Mouse (Mus musculus) forebrain, postnatal 0 days (tissue): ENCODE measurements at regions not wholly inside any gene's neighbourhood (a gene's known extent, or its start where the extent isn't known, plus 50 kb on each side); places are given as distances from the start of the nearest gene placed in this dataset.

Source experiments
- ATAC-seq: fragments of 200-750 bp; cut with Nextera tagmentation; 2 replicates; pipeline ENCODE4 v1.8.0; 2017; ENCODE audit warnings: mild to moderate bottlenecking, moderate library complexity
- DNase-seq: peaks from one replicate; pipeline ENCODE4 v3.0.0-alpha.2; 2015
- H3K27ac ChIP-seq: fragments of 300-500 bp; sonication (generic); 2 replicates; pipeline ENCODE4 v1.5.1; 2014; ENCODE audit warnings: low read depth, mild to moderate bottlenecking, antibody characterized with exemption, low read length, moderate library complexity, mixed read lengths
- H3K27me3 ChIP-seq: fragments of 300-500 bp; sonication (generic); 2 replicates; pipeline ENCODE4 v1.6.1; 2014; ENCODE audit warnings: mild to moderate bottlenecking, low read length, mixed read lengths; ENCODE audit not compliant: insufficient read depth
- H3K36me3 ChIP-seq: fragments of 300-500 bp; sonication (generic); 2 replicates; pipeline ENCODE4 v1.6.1; 2014; ENCODE audit warnings: mild to moderate bottlenecking, moderate library complexity; ENCODE audit not compliant: insufficient read depth
- H3K4me1 ChIP-seq: fragments of 300-500 bp; sonication (generic); 2 replicates; pipeline ENCODE4 v1.6.1; 2014; ENCODE audit warnings: antibody characterized with exemption; ENCODE audit not compliant: insufficient read depth
- H3K4me2 ChIP-seq: fragments of 300-500 bp; sonication (generic); 2 replicates; pipeline ENCODE4 v1.6.1; 2014; ENCODE audit warnings: low read depth, mild to moderate bottlenecking, moderate library complexity
- H3K4me3 ChIP-seq: fragments of 300-500 bp; sonication (generic); 2 replicates; pipeline ENCODE4 v1.5.1; 2014; ENCODE audit warnings: low read depth, low read length, mixed read lengths
- H3K9ac ChIP-seq: fragments of 300-500 bp; sonication (generic); 2 replicates; pipeline ENCODE4 v1.6.1; 2014; ENCODE audit warnings: mild to moderate bottlenecking
- H3K9me3 ChIP-seq: fragments of 300-500 bp; sonication (generic); 2 replicates; pipeline ENCODE4 v1.6.1; 2016; ENCODE audit warnings: low read length
- CTCF ChIP-seq: sonication (generic); IDR thresholded peaks from 2 replicates; pipeline ENCODE4 v1.5.1; 2016; ENCODE audit warnings: antibody characterized with exemption, control low read depth, low read depth
- WGBS: fragments of 180-500 bp; shearing (Covaris S2); extraction: QIAGEN DNeasy Blood & Tissue Kit; methylation state at CpG from one replicate; pipeline ENCODE4 v1.1.7; 2014; 5-methylcytosine and 5-hydroxymethylcytosine counted together

DNA sequence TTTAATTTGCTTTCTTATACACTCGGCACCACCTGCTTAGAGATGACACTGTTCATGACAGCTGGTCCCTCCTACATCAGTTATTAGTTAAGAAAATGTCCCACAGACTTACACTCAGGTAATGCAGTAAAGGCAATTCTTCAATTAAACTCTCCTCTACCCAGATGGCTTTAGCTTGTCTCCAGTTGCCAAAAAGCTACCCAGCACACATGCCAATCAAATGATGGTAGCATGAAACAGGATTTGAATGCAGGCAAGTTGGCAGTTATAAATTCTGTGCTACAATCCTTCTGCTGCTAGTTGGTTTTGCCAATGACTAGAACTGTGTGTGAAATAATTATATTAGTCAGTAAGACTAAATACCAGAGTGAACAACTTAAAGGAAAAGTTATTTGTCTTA, 423.4 kb downstream of the Gm43517 start:
- no peak overlapping the region for H3K27ac ChIP-seq
- no peak overlapping the region for H3K9ac ChIP-seq
- DNase-seq (peak; percentile 54), ATAC-seq (no peak)
- H3K9me3 ChIP-seq = no peaks in the 10 kb centered on the region
- H3K36me3 ChIP-seq = no peaks in the 10 kb centered on the region
- 75% methylated on average over 1 of the region's 1 CpGs for WGBS
- H3K4me3 ChIP-seq = no peak overlapping the region
- H3K4me1 ChIP-seq = no peaks in the 10 kb centered on the region
- H3K4me2 ChIP-seq = no peak overlapping the region
- no peaks in the 10 kb centered on the region for H3K27me3 ChIP-seq
- TF ChIP-seq CTCF = no peak

DNA sequence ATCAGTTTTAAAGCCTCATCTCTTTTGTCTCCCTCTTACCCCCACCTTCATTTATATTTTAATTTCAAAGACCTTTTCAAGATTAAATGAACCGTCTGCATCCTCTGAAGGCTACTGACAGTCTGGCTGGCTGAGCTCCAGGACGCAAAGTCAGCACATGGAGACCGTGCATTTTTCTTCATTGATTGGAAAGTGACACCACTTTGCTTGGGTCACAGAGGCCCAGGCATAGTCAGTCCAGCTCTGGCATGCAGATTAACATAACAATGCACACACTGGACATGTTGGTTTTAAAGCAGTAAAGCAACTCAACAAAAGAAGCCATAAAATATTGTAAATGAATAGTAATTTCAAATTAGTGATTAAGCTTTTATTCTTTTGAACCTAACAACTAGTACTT, 429.7 kb downstream of the Gm43517 start:
- H3K4me3 ChIP-seq = no peak overlapping the region
- H3K4me1 ChIP-seq = no peaks in the 10 kb centered on the region
- no peaks in the 10 kb centered on the region for H3K9me3 ChIP-seq
- whole genome bisulfite sequencing = 5% methylated on average over 3 of the region's 3 CpGs
- H3K9ac ChIP-seq = no peak overlapping the region
- no peak overlapping the region for H3K4me2 ChIP-seq
- no peak for TF ChIP-seq CTCF
- no peak overlapping the region for H3K27ac ChIP-seq
- no peaks in the 10 kb centered on the region for H3K27me3 ChIP-seq
- ATAC-seq (no peak), DNase-seq (no peak)
- H3K36me3 ChIP-seq = no peaks in the 10 kb centered on the region

DNA sequence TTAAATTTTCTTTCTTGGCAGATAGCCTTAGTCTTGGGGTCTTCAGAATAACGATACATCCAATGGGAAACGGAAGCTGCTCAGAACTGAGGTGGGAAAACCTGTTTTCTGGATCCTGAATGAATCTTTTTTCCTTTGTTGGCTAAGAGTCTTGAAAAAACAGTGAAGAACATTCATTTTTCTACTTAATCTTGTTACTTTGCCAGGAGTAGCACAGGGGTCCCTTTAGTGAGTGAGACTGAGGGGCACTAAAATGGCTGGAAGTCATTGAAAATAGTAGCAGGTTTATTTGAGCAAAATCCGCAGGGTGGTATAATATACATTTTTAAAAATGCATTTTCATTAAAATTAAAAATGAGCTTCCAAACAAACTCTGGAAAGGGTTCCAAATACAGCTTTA, 442.8 kb downstream of the Gm43517 start:
- H3K4me2 ChIP-seq = no peak overlapping the region
- no peaks in the 10 kb centered on the region for H3K9me3 ChIP-seq
- ATAC-seq (no peak), DNase-seq (no peak)
- H3K4me3 ChIP-seq = no peak overlapping the region
- no peak overlapping the region for H3K27ac ChIP-seq
- peaks cover 8% of the 10 kb centered on the region; the same call in 1 of the 2 replicates for H3K4me1 ChIP-seq
- no peaks in the 10 kb centered on the region for H3K36me3 ChIP-seq
- WGBS = 35% methylated on average over 3 of the region's 3 CpGs
- H3K27me3 ChIP-seq = no peaks in the 10 kb centered on the region
- H3K9ac ChIP-seq = no peak overlapping the region
- no peak for TF ChIP-seq CTCF

- no peak overlapping the region for H3K9ac ChIP-seq
- no peaks in the 10 kb centered on the region for H3K36me3 ChIP-seq
- no peak for DNase-seq
- no peak for TF ChIP-seq CTCF
- ATAC-seq = no peak
- no peaks in the 10 kb centered on the region for H3K27me3 ChIP-seq
- peak overlapping the region; percentile 50; the same call in 1 of the 2 replicates for H3K27ac ChIP-seq
- WGBS = 46% methylated on average over 4 of the region's 4 CpGs
- H3K4me1 ChIP-seq = peaks cover 8% of the 10 kb centered on the region; the same call in 1 of the 2 replicates
- no peaks in the 10 kb centered on the region for H3K9me3 ChIP-seq
- no peak overlapping the region for H3K4me3 ChIP-seq
- no peak overlapping the region for H3K4me2 ChIP-seq
These were observed 443.6 kb downstream of the Gm43517 start for GRCm38 (mm10) chr12:49828553-49828952.

DNA sequence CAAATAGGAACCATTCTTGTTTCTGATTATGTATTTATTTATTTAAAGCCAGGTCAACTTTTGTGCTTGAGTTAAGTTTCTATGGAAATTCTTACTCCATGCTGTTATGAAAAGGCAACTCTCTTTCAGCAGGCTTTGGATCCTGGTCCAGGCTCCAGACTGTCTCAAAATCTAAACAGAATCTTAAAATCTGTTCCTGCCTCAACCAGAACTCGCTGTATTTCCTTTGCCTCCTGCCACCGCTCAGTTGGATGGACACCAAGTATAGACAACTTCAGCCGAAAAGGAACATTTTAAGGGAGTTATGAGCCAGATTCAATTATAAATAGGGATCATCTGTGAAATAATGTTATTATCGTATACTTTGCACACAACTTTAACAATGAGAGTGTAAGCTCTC, 445.7 kb downstream of the Gm43517 start:
- WGBS = 66% methylated on average over 4 of the region's 4 CpGs
- peak; percentile 73 for ATAC-seq
- peaks cover 8% of the 10 kb centered on the region; the same call in 1 of the 2 replicates for H3K4me1 ChIP-seq
- H3K9ac ChIP-seq = no peak overlapping the region
- H3K4me2 ChIP-seq = no peak overlapping the region
- H3K27ac ChIP-seq = no peak overlapping the region
- no peak overlapping the region for H3K4me3 ChIP-seq
- H3K27me3 ChIP-seq = no peaks in the 10 kb centered on the region
- H3K9me3 ChIP-seq = no peaks in the 10 kb centered on the region
- DNase-seq = peak; percentile 74
- H3K36me3 ChIP-seq = no peaks in the 10 kb centered on the region
- no peak for TF ChIP-seq CTCF

DNA sequence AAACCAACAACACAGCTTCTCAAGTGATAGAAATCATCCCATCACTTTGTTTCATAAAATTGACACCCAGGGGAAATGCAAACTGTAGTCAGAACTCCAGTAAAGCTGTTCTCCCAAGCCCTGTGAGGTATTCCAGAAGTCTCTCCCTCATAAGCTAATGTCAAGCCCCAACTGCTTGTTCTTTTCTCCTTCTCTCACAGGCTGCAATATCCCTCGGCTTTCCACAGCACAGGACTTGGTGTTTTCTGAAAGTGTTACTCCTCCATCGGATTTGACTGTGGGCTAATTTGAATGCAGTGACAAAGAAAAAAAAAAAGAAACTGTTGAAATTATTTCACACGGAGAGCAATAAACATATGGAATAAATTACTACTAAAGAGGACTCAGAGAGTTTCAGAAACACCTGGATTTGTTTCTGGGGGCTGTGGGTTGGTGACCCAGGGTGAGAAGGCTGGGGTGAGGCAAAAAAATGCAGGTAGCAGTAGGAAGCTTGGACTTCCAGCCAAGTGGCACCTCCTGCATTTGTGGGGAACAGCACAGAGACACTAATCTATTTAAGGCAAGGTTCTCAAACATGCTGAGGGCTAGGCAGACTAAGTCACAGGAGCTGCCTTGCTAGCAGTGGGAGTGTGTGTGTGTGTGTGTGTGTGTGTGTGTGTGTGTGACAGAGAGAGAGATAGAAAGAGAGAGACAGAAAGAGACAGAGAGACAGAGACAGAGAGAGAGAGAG, 447.3 kb downstream of the Gm43517 start:
- H3K4me1 ChIP-seq = peaks cover 8% of the 10 kb centered on the region; the same call in 1 of the 2 replicates
- H3K4me3 ChIP-seq = no peak overlapping the region
- no peak overlapping the region for H3K4me2 ChIP-seq
- no peaks in the 10 kb centered on the region for H3K27me3 ChIP-seq
- WGBS = 31% methylated on average over 3 of the region's 3 CpGs
- no peaks in the 10 kb centered on the region for H3K9me3 ChIP-seq
- H3K9ac ChIP-seq = no peak overlapping the region
- no peaks in the 10 kb centered on the region for H3K36me3 ChIP-seq
- peak; percentile 40 for DNase-seq
- ATAC-seq = peak; percentile 66
- 0 out of 2 replicates have a peak overlapping the region, but pooled peaks have one; percentile 17 for H3K27ac ChIP-seq
- no peak for TF ChIP-seq CTCF

- no peaks in the 10 kb centered on the region for H3K4me1 ChIP-seq
- 32% methylated on average over 7 of the region's 7 CpGs for WGBS
- H3K4me2 ChIP-seq = no peak overlapping the region
- H3K9me3 ChIP-seq = no peaks in the 10 kb centered on the region
- H3K27me3 ChIP-seq = no peaks in the 10 kb centered on the region
- peak overlapping the region; percentile 24; the same call in 1 of the 2 replicates for H3K27ac ChIP-seq
- TF ChIP-seq CTCF = 0 out of 2 replicates have a peak, but pooled peaks have one; percentile 17
- peak; percentile 45; the same call in 1 of the 2 replicates for ATAC-seq
- no peak overlapping the region for H3K4me3 ChIP-seq
- no peak overlapping the region for H3K9ac ChIP-seq
- no peaks in the 10 kb centered on the region for H3K36me3 ChIP-seq
- peak; percentile 41 for DNase-seq
These were observed 451.5 kb downstream of the Gm43517 start for GRCm38 (mm10) chr12:49836282-49837070.
